Mouse (Mus musculus): ENCODE results near the gene Gm21866. TPM values are rescaled to one million over a fixed set of nuclear protein-coding genes. Genes with fewer than 3 reads are reported as not detected.
"Not testable (repeated sequence)": the region's sequence is repeated elsewhere in the genome, so short reads cannot be mapped to it uniquely, and the experiment has no call there.

The Gm21866 gene
- total RNA-seq (2014; fragmentation: Nextera tagmentation): not detected in 2 replicates
- total RNA-seq (2017): not detected in 2 replicates
- polyA plus RNA-seq (2012): not detected in 2 replicates

GRCm38 (mm10) chrY:13465479-13465878 is at the start of gene Gm21866:
Gene Gm21866, minus strand, starts transcription at chrY:13465579.
- not testable (repeated sequence) for DNase-seq (ENCODE audit: low spot score); H3K9me3 ChIP-seq (replicated peaks); H3K36me3 ChIP-seq (replicated peaks); ATAC-seq (ENCODE audit: extremely low read depth, insufficient number of reproducible peaks, low FRiP score, poor library complexity, severe bottlenecking); H3K4me3 ChIP-seq (ENCODE audit: low read depth, low read length); H3K27me3 ChIP-seq (ENCODE audit: insufficient read depth, low read length); H3K4me1 ChIP-seq (ENCODE audit: insufficient read depth, low read depth, low read length)

GRCm38 (mm10) chrY:13493726-13494125 is 28.3 kb upstream of the Gm21866 start, which contains the start of gene Gm20773:
Gene Gm20773, plus strand, starts transcription at chrY:13494026.
- not testable (repeated sequence) for H3K27me3 ChIP-seq (ENCODE audit: insufficient read depth, low read length); H3K4me3 ChIP-seq (ENCODE audit: low read depth, low read length); H3K4me1 ChIP-seq (ENCODE audit: insufficient read depth, low read depth, low read length); H3K36me3 ChIP-seq (replicated peaks); ATAC-seq (ENCODE audit: extremely low read depth, insufficient number of reproducible peaks, low FRiP score, poor library complexity, severe bottlenecking); DNase-seq (ENCODE audit: low spot score); H3K9me3 ChIP-seq (replicated peaks)

Other genes starting within 250 kb of the Gm21866 start
- gene Gm21828, start 241.7 kb downstream of the Gm21866 start, total RNA-seq (2014; fragmentation: Nextera tagmentation): not detected in 2 replicates
- gene Gm21828, start 241.7 kb downstream of the Gm21866 start, total RNA-seq (2017): not detected in 2 replicates
- not detected in 2 replicates for gene Gm21828, start 241.7 kb downstream of the Gm21866 start, polyA plus RNA-seq (2012)
- not detected in 2 replicates for gene Gm21440, start 213.2 kb downstream of the Gm21866 start, total RNA-seq (2014; fragmentation: Nextera tagmentation)
- gene Gm21440, start 213.2 kb downstream of the Gm21866 start, total RNA-seq (2017): not detected in 2 replicates
- gene Gm21440, start 213.2 kb downstream of the Gm21866 start, polyA plus RNA-seq (2012): not detected in 2 replicates
- not detected in 2 replicates for gene Gm21454, start 213.1 kb downstream of the Gm21866 start, total RNA-seq (2014; fragmentation: Nextera tagmentation)
- gene Gm21454, start 213.1 kb downstream of the Gm21866 start, total RNA-seq (2017): not detected in 2 replicates
- not detected in 2 replicates for gene Gm21454, start 213.1 kb downstream of the Gm21866 start, polyA plus RNA-seq (2012)
- gene Gm21725, start 116.5 kb downstream of the Gm21866 start, total RNA-seq (2014; fragmentation: Nextera tagmentation): not detected in 2 replicates
- gene Gm21725, start 116.5 kb downstream of the Gm21866 start, total RNA-seq (2017): not detected in 2 replicates
- gene Gm21725, start 116.5 kb downstream of the Gm21866 start, polyA plus RNA-seq (2012): not detected in 2 replicates
- gene Gm20773, start 28.4 kb upstream of the Gm21866 start, total RNA-seq (2014; fragmentation: Nextera tagmentation): not detected in 2 replicates
- not detected in 2 replicates for gene Gm20773, start 28.4 kb upstream of the Gm21866 start, total RNA-seq (2017)
- not detected in 2 replicates for gene Gm20773, start 28.4 kb upstream of the Gm21866 start, polyA plus RNA-seq (2012)

Measured in G1E (cell line).